Mouse (Mus musculus): ENCODE measurements around the gene Sike1.

- TF ChIP-seq CTCF (IDR thresholded peaks at IDR 0.05; ENCODE audit: borderline replicate concordance, control insufficient read depth, extremely low read depth, insufficient read depth, low read length, poor library complexity) (no peak), POLR2A (IDR thresholded peaks at IDR 0.05; ENCODE audit: control insufficient read depth, extremely low read depth, insufficient read depth, low read length, poor library complexity) (no peak)
Observed at GRCm38 (mm10) chr3:103040861-103041379, 45.4 kb downstream of the Sike1 start.

Measured in thymus, adult 2 months (tissue).